Mouse (Mus musculus): Measurements from ENCODE around the gene 4930524B15Rik. TPM values are rescaled to one million over a fixed set of nuclear protein-coding genes. Genes with fewer than 3 reads are reported as not detected.

Gene 4930524B15Rik
- 27.7 and 33.6 TPM in 2 replicates for polyA plus RNA-seq (2012; rRNA removed)

DNA sequence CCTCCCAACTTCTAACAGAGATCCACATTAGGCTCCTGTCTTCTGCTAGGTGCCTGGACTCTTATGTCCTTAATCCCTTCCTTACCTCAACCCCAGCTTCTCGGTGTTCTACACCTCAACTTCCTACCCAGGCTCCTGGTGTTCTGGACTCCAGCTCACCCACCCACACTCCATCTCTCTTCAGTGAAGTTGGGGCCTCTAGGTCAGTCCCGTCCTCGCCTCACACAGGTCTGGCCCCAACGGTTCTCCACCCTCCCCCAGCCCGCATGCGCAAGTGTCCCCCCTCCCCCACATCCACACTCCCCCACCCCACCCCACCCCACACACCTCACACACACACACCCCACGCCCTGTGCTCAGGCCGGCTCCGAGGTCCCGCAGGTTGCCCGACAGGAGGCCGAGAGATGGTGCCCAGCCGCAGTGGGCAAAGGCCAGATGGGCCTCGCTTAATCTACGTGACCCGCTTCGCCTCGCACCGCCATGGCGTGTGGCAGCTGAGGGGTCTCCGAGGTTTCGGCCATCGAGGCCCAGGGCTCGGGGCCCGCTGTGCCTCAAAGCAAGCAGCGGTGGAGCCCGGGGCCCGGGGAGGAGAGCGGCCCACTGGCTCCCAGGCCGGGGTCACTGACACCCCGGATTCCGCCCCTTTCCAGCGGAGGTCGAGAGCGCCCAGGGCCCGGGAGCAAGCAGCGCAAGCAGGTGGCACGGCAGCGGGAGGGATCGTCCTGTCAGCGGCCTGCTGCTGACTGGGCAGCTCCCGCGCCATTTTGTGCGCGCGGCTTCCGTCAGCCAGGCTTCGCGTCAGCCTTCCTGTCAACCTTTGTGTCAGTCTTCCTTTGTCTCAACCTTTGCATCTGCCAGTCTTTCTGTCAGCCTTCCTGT, at the start of gene 4930524B15Rik:
Gene 4930524B15Rik (plus strand): TSS at position 337 of the 879 bp plus-strand sequence.
- Histone ChIP-seq H3K27me3 (ENCODE audit: control insufficient read depth, insufficient read depth, low read length) (no peaks in the 10 kb centered on the region), H3K36me3 (ENCODE audit: control insufficient read depth, insufficient read depth, low read length) (no peaks in the 10 kb centered on the region), H3K4me3 (ENCODE audit: control insufficient read depth, low read depth, low read length) (peak within 1 kb of the TSS; percentile 95), H3K4me1 (ENCODE audit: control insufficient read depth, insufficient read depth, low read length) (no peaks in the 10 kb centered on the region), H3K27ac (ENCODE audit: control insufficient read depth, insufficient read depth, low read depth, low read length) (peak within 1 kb of the TSS; percentile 100)
- TF ChIP-seq POLR2A (IDR thresholded peaks at IDR 0.05; ENCODE audit: control insufficient read depth, low read depth, low read length) = peak; percentile 80
- no peak for TF ChIP-seq CTCF (IDR thresholded peaks at IDR 0.05; ENCODE audit: control insufficient read depth, insufficient read depth, insufficient replicate concordance, low read depth, low read length)

DNA sequence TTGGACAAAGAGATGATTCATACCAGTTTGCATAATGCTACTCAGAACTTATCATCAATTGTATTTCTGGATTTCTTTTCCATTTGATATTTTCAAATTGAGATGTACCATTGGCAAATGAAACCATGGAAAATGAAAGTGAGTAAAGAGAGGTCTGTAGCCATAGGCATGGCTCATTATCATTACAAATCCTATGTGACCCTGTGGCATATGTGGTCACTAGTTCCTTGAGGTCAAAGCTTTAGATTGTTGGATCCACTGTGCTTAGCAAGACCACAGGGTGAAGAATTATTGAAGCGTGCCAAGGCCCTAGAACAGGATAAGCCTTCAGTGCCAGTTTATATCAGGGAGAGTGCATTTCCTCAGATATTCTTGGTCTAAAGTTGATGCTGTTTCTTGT, 47.6 kb upstream of the 4930524B15Rik start:
- TF ChIP-seq CTCF (IDR thresholded peaks at IDR 0.05; ENCODE audit: control insufficient read depth, insufficient read depth, insufficient replicate concordance, low read depth, low read length) (no peak), POLR2A (IDR thresholded peaks at IDR 0.05; ENCODE audit: control insufficient read depth, low read depth, low read length) (no peak)
- H3K27me3 ChIP-seq (ENCODE audit: control insufficient read depth, insufficient read depth, low read length) = no peaks in the 10 kb centered on the region
- no peaks in the 10 kb centered on the region for H3K4me1 ChIP-seq (ENCODE audit: control insufficient read depth, insufficient read depth, low read length)
- H3K4me3 ChIP-seq (ENCODE audit: control insufficient read depth, low read depth, low read length) = peak overlapping the region; percentile 38; the same call in 1 of the 2 replicates
- H3K36me3 ChIP-seq (ENCODE audit: control insufficient read depth, insufficient read depth, low read length) = no peaks in the 10 kb centered on the region
- no peak overlapping the region for H3K27ac ChIP-seq (ENCODE audit: control insufficient read depth, insufficient read depth, low read depth, low read length)

DNA sequence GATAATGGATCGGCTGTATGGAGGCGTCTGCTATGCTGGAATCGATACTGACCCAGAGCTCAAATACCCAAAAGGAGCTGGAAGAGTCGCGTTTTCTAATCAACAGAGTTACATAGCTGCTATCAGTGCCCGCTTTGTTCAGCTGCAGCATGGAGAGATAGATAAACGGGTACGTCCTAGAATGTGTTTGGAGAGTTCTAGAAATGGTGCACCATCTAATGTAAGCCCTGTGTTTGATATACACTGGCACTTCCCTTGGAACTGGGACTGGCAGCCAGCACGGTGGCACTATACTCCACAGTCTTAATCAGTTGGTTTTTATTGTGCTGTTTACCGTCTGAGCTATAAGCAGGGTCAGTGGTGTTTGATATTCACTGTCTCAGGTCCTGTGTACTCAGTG, 35.3 kb upstream of the 4930524B15Rik start:
- no peaks in the 10 kb centered on the region for H3K4me1 ChIP-seq (ENCODE audit: control insufficient read depth, insufficient read depth, low read length)
- H3K4me3 ChIP-seq (ENCODE audit: control insufficient read depth, low read depth, low read length) = no peak overlapping the region
- H3K27me3 ChIP-seq (ENCODE audit: control insufficient read depth, insufficient read depth, low read length) = no peaks in the 10 kb centered on the region
- TF ChIP-seq CTCF (IDR thresholded peaks at IDR 0.05; ENCODE audit: control insufficient read depth, insufficient read depth, insufficient replicate concordance, low read depth, low read length) (no peak), POLR2A (IDR thresholded peaks at IDR 0.05; ENCODE audit: control insufficient read depth, low read depth, low read length) (no peak)
- peaks cover 2% of the 10 kb centered on the region for H3K36me3 ChIP-seq (ENCODE audit: control insufficient read depth, insufficient read depth, low read length)
- H3K27ac ChIP-seq (ENCODE audit: control insufficient read depth, insufficient read depth, low read depth, low read length) = no peak overlapping the region

DNA sequence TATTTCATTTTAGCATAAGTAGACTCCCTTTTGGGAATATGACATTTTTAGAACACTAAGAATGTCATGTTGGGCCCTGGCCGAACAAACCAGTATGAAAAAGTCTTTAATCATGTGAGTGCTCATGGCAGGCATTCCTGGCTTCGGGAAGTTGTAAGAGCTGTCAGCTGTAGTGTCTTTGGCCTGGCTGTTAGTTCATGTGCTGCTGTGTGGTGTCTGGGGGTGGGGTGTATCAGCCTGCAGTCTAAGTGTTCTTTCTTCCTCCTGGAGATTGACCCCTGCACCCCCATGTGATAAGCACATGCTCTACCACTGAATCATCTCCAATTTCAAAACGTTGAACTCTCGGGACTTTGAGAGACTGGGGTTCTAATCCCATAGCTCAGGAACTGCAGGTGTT, 29.7 kb upstream of the 4930524B15Rik start:
- Histone ChIP-seq H3K36me3 (ENCODE audit: control insufficient read depth, insufficient read depth, low read length) (no peaks in the 10 kb centered on the region; the same call in 1 of the 2 replicates), H3K27me3 (ENCODE audit: control insufficient read depth, insufficient read depth, low read length) (no peaks in the 10 kb centered on the region), H3K27ac (ENCODE audit: control insufficient read depth, insufficient read depth, low read depth, low read length) (no peak overlapping the region), H3K4me1 (ENCODE audit: control insufficient read depth, insufficient read depth, low read length) (no peaks in the 10 kb centered on the region), H3K4me3 (ENCODE audit: control insufficient read depth, low read depth, low read length) (no peak overlapping the region)
- TF ChIP-seq POLR2A (IDR thresholded peaks at IDR 0.05; ENCODE audit: control insufficient read depth, low read depth, low read length) = no peak
- TF ChIP-seq CTCF (IDR thresholded peaks at IDR 0.05; ENCODE audit: control insufficient read depth, insufficient read depth, insufficient replicate concordance, low read depth, low read length) = no peak

DNA sequence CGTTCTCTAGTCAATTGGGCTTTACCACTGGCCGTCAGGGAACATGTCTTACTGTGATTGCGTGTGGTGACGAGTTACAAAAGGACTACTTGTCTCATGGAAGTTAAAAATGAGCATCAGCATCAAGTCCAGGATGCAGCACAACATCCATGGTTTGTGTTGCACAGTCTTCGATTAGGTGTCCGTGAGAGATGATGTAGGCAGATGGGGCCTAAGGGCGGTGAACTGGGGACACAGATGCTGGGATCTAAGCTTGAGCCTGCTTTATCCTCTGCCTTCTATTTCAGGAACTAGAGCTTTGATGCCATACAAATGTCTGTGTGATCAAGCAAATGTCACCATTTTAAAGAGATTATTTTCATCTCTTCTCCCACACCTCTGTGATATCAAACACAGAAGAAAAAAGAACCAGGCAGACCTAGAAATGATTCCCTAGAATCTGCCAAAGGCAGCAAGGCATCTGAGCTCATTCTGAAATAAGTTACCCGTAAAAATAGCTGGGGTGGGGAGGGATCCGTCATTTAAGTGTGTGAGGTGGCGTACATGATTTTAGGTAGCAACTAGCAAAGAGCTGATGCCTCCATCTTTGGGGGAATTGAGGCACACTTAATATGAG, 28.4 kb upstream of the 4930524B15Rik start:
- Histone ChIP-seq H3K4me1 (ENCODE audit: control insufficient read depth, insufficient read depth, low read length) (peaks cover 6% of the 10 kb centered on the region), H3K27ac (ENCODE audit: control insufficient read depth, insufficient read depth, low read depth, low read length) (no peak overlapping the region), H3K27me3 (ENCODE audit: control insufficient read depth, insufficient read depth, low read length) (no peaks in the 10 kb centered on the region), H3K36me3 (ENCODE audit: control insufficient read depth, insufficient read depth, low read length) (no peaks in the 10 kb centered on the region), H3K4me3 (ENCODE audit: control insufficient read depth, low read depth, low read length) (no peak overlapping the region)
- TF ChIP-seq POLR2A (IDR thresholded peaks at IDR 0.05; ENCODE audit: control insufficient read depth, low read depth, low read length) (no peak), CTCF (IDR thresholded peaks at IDR 0.05; ENCODE audit: control insufficient read depth, insufficient read depth, insufficient replicate concordance, low read depth, low read length) (no peak)

DNA sequence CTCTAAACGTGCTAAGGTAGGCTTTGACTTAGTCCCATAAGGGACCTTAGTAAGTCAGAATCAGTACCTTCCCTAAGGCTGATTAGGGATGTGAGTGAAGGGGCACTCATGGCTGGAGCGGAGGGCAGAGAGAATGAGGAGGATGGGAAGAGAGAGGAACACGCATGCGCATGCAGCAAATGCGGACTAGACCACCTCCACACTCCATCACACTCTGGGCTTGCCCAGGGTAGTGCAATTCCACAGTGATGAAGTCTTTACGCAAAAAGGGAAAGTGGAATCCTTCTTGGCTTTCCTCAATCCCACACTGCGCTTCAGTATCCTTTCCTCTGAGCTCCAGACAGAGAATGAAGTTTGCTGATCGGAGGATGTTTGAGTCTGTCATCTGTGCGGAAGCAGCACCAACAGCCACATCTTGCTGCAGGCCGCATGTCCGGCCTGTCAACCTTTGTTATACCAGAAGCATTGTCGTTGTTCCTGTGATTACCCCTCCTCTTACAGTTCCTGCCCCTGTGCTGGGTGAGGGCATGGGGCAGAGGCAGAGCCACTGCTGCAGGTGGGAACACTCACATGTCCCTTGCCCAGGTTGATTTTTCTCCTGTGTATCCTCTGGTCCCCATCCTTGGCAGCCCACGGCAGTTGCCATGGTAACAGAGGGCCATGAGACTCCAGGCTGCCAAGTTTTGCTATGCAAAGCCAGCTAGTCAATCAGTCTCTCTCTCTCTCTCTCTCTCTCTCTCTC, 24.3 kb upstream of the 4930524B15Rik start:
- Histone ChIP-seq H3K36me3 (ENCODE audit: control insufficient read depth, insufficient read depth, low read length) (no peaks in the 10 kb centered on the region), H3K4me1 (ENCODE audit: control insufficient read depth, insufficient read depth, low read length) (peaks cover 6% of the 10 kb centered on the region), H3K4me3 (ENCODE audit: control insufficient read depth, low read depth, low read length) (peak overlapping the region; percentile 7; the same call in 1 of the 2 replicates), H3K27ac (ENCODE audit: control insufficient read depth, insufficient read depth, low read depth, low read length) (no peak overlapping the region), H3K27me3 (ENCODE audit: control insufficient read depth, insufficient read depth, low read length) (no peaks in the 10 kb centered on the region)
- TF ChIP-seq CTCF (IDR thresholded peaks at IDR 0.05; ENCODE audit: control insufficient read depth, insufficient read depth, insufficient replicate concordance, low read depth, low read length) (no peak), POLR2A (IDR thresholded peaks at IDR 0.05; ENCODE audit: control insufficient read depth, low read depth, low read length) (no peak)
